Mouse (Mus musculus): ENCODE data around the gene Krtap10-4.
"Not testable (repeated sequence)": the region's sequence is repeated elsewhere in the genome, so short reads cannot be mapped to it uniquely, and the experiment has no call there.

Krtap10-4 gene

GRCm38 (mm10) chr10:77787876-77788275 is 39.0 kb downstream of the Krtap10-4 start, which contains the start of gene Gm7137:
Gm7137 (minus strand) TSS chr10:77788200.
- DNase-seq, result peak; percentile 21

GRCm38 (mm10) chr10:77783396-77783795 is 43.5 kb downstream of the Krtap10-4 start:
- DNase-seq, result not testable (repeated sequence)

- not testable (repeated sequence) for DNase-seq
These were observed 44.5 kb downstream of the Krtap10-4 start, which contains the start of gene Gm3250 for GRCm38 (mm10) chr10:77782442-77782841. Gm3250 (minus strand) TSS chr10:77782542.

GRCm38 (mm10) chr10:77776844-77777243 is 50.1 kb downstream of the Krtap10-4 start, which contains the start of gene Gm7138:
Gm7138 (minus strand) TSS chr10:77776944.
- not testable (repeated sequence) for DNase-seq

Measured in right cerebral cortex, postnatal 25 days (tissue).